Mouse (Mus musculus) gastrocnemius, postnatal 10 days (tissue): ENCODE data around the gene Slamf1. TPM values are rescaled to one million over a fixed set of nuclear protein-coding genes. Genes with fewer than 3 reads are reported as not detected.

Experiments
- DNase-seq: peaks from one replicate; pipeline ENCODE4 v3.0.0; 2021; ENCODE audit warnings: mixed read lengths
- long read RNA-seq, 2 experiments: library from polyadenylated mRNA; stranded (forward); transcript quantifications; one replicate each; pipeline ENCODE4 v2.0.0; 2021
- total RNA-seq, 2 experiments: library from RNA; stranded (reverse); gene quantifications; 2 replicates each; pipeline ENCODE4 v1.2.3; 2021

Slamf1 gene
- total RNA-seq = under 1 TPM in 1 of 2 experiments, not detected in 1; 0.05 TPM
- long read RNA-seq, experiment 1, partial matches to known transcripts = 0 of 1 reads
- long read RNA-seq, experiment 1, other reads (novel, unspliced or antisense) = 0 of 1 reads
- long read RNA-seq, experiment 2 = 0 reads

DNA sequence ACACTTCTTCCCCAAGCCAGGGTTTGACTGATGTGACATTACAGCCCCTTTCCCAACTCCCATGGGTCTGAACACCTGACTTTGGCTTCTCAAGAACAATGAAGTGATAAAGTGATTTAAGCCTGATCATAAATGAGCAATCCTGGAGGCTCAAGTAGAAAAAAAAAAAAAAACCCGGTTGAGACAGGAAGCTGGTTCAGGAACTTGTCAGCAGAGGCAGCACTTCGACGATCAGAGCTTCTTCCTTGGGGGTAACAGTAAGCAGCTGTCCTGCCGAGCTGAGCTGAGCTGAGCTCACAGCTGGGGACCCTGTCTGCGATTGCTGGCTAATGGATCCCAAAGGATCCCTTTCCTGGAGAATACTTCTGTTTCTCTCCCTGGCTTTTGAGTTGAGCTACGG is at the start of gene Slamf1:
Gene Slamf1 (plus strand): TSS at position 230 of the 400 bp plus-strand sequence.
- DNase-seq = no peak

DNA sequence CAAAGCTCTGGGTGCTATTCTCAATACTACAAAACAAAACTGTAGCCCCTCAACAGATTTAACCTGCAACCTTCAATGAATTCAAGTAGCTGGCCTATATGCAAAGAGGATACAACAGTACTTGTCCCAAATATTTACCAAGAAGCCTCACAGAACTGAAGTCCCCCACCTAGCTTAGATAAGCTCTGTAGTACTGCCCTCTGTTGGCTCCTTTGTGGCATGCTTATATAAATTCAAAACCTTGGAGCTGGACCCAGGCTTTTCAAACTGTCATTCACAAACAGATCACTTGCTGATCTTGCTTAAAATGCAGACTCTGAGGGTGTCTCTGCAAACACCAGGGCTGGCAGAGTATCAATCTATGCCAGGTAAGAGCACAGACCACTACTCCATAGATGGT is 35.7 kb upstream of the Slamf1 start:
- DNase-seq = no peak

DNA sequence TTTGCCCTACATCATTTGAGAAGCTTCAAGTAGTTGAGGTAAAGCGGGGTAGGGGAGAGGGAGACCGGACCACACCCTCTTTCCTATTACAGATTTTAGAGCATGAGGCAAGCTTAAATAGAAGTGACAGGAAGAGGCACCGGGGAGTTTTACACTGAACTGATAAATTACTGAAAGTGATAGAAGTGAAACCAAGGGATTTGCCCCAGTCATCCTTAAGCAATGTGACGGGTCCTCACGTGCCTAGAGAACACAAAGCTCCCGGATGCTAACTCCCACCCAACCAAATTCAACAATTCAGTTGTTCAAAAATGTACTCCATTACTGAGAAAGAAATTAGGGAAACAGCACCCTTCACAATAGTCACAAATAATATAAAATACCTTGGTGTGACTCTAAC is 32.0 kb upstream of the Slamf1 start:
- DNase-seq = no peak

DNA sequence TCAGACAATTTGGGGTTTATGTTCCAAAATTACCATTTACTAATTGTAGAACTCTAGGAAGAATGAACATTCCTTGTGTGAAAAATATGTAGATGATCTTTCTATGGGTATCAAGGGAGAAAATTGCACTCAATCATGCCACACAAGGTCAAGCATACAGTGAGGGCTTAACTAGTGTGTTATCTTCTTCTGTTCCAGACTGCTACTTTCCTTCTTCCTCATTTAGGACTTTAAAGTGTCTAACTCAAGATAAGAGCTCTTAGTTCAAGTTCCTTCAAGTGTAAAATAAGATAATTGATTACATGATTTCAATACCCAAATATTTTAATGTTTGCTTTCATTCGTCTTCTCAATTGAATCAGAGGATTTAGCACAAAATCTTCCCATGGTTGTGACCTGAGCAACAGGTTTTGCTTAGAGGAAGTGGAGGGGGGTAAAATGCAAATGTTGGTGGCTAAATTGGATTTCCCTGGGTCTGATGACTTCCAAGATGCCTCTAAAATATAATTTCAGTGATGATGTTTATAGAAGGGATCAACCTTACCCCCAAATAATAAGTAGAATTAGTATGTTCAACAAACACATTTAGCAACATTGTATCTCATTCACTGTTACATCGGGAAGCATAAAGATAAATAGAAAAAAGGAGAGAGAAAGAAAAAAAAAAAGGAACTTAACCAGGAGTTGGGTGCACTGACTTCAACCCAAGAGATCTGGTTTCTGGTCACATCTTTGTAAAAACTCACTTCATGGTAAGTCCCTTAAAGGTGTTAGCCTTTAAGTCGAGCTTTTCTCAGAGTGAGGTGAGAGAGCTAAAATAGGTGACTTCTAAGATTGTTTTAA is 18.6 kb upstream of the Slamf1 start:
- DNase-seq = no peak

GRCm38 (mm10) chr1:171761853-171762448 is 5.0 kb upstream of the Slamf1 start:
- no peak for DNase-seq

DNA sequence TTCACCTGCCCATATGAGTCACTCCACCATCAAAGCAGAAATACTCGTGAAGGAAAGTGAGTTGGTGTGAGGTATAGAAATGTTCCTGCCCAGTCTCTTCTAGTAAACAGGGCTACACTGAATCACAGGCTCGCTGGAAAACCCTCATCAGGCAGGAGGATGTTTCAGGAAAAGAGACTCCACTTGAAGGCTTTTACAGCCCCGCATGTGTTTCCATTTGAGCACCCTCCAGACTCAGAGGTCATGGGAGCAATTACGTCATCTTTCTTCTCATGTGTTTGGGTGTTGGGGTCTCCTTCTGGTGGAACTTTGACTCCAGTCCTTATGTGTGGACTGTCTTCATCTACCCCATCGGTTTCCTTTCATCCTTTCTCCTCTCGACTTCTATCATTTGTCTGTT is 4.1 kb downstream of the Slamf1 start:
- no peak for DNase-seq

GRCm38 (mm10) chr1:171772121-171772735 is 5.3 kb downstream of the Slamf1 start:
- DNase-seq = no peak

- DNase-seq = no peak
These were observed 6.5 kb downstream of the Slamf1 start for GRCm38 (mm10) chr1:171773232-171773989.

DNA sequence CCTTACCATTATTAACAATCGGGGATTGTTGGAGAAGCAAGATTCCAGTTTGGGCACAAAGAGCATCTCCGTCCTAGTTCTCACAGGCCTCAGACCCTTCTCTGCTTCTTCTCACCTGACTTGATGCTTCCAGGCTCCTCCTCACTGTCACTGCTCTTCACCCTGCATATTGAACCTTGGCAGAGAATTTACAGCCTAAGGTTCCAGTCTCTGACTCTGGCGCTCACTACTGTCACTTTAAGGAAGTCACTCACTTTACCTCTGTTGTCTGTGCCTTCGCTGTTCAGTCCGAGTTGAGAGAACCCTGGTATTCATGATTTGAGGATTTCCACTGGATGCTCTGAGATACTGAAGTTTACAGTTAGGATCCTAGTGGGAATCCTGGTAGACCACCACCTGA is 7.3 kb downstream of the Slamf1 start:
- DNase-seq = no peak

GRCm38 (mm10) chr1:171774678-171775077 is 7.8 kb downstream of the Slamf1 start:
- DNase-seq = no peak

DNA sequence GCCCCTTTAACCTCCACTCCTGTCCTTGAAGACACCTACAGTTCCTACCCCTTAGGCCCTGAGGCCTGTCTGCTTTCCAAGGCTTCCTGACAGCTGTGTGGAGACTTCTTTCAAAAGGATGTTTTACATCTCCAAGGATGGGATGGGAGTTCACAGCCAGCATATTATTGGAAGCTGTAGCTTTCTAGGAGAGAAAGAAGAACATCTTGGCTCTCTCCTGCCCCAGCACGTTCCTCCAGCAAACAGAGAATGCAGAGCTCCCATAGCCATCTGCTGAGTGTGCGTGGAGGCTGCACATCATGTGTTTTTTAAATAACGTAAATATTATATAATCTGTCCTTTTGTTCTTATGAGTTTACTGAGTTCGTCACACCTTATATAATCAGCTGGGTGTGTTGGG is 8.9 kb downstream of the Slamf1 start:
- DNase-seq = no peak

DNA sequence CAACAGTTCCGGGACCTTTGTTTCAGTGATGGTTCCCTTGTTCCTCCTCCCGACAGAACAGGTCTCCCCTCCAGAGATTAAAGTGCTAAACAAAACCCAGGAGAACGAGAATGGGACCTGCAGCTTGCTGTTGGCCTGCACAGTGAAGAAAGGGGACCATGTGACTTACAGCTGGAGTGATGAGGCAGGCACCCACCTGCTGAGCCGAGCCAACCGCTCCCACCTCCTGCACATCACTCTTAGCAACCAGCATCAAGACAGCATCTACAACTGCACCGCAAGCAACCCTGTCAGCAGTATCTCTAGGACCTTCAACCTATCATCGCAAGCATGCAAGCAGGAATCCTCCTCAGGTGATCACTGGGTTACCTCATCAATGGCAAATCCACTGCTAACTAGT is 10.1 kb downstream of the Slamf1 start:
- DNase-seq = no peak

DNA sequence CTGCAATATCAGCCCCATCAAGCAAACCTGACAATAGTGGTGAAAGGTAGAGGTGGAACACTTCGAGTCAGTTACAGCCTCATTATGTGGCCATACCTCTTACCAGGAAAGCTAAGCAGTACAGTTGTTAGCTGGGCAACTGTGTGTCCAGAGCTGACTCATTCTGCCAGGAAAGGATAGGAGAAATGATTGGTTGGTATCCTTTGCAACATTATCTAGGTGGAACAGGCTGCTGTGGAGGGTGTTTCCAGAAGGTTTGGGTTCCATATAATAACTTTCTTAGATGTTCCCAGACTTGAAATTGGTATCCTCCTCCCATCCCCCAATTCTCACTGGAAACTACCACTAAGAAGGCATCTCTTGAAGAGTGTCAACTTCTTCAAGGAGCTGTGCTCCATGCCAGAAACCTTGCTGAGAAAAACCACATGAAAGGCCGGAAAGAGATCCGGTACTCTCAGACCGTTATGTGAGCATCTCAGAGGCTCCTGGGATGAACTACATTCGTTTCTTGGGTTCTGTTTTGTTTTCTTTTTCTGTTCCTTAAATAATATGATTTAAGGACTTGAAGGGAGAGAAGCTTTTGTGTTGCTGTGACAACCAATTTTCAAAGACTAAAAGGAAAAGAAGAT is 15.5 kb downstream of the Slamf1 start:
- DNase-seq = no peak

DNA sequence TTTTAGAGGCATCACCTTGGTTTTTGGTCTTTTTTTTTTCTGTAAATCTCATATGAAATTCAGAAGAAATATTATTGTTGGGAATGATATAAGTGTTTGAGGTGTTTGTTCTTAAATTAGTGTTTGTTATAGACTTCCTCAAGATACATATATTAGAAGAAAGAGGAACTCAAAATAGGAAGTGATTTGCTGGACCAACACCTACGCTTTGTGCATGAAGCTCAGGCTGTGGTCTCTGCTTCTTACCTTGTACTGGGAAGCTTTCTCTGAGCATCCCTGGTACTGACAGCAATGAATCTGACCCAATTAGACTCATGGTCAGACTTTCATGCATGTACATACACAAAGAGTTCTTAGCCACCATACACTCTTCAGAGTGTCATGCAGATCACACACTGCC is 18.9 kb downstream of the Slamf1 start:
- DNase-seq = no peak

DNA sequence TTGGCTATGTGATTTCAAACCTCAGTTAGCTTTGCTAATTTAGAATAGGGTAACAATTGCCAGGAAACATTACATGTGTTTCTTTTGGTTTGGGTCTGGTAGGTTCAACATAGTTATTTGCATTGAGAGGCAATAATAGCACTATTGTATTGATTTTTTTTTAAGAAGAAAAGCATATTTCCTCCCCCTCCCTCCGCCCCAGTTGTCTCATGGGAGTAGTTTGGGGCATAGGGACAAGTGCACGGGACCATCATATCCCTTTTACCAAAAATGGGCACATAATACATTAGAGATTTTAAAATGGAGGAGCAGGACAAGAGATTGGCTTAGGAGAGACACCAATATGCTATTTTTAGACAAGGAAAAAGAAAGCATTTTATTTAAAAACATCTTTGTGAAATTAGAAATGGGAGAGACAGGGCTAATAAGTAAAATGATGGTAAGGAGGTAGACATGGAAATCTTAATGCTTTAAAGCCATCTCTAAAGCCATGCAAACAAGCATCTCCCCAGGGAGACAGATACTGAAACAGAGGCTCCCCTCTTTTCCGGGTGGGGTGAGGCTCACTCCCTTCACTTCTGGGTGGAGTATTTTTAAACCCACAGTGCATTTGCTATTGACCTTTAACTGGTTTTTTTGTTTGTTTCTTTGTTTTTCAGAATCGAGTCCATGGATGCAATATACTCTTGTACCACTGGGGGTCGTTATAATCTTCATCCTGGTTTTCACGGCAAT is 20.5 kb downstream of the Slamf1 start:
- no peak for DNase-seq

GRCm38 (mm10) chr1:171788461-171789283 is 21.7 kb downstream of the Slamf1 start:
- DNase-seq = no peak

DNA sequence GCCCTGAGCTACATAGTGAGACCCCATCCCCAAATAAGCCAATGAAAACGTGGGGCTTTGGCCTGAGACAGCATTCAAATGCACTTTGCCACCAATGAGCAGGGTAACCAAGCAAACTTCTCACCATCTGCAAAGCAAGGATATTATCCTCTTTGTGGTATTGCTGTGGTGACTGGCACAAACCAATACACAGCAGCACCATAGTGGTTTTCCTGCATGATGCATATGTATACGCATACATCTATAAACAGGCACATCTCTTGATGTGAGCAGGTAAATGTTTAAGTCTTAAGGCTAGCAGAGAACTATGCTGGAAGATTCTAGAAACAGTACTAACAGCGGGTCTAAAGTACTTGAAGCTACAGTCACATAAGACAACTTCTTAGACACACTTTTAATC is 22.5 kb downstream of the Slamf1 start:
- DNase-seq = no peak

DNA sequence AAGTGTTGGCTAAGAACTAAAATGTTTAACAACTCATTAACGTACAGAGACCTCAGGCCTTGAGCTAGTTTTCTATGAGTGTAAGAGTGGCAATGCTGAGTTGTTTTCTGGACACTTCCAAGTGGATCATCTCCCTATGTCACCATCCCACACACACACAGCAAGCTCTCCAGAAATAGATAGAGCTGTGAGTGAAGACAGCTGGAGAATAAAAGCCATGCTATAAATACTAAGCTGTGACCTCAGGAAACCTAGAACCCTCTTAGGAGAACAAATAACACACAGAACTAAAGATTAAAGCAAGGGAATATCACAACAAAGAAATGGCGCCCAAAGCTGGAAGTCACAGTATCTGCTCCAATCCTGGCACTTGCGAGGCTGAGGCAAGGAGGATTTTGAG is 24.6 kb downstream of the Slamf1 start:
- no peak for DNase-seq

- no peak for DNase-seq
These were observed 29.3 kb downstream of the Slamf1 start for GRCm38 (mm10) chr1:171796185-171796584.

GRCm38 (mm10) chr1:171797840-171798239 is 30.9 kb downstream of the Slamf1 start:
- no peak for DNase-seq
